Mouse (Mus musculus) ES-E14 (cell line): ENCODE results near the gene Fam155a. TPM values are rescaled to one million over a fixed set of nuclear protein-coding genes. Genes with fewer than 3 reads are reported as not detected.

Source experiments
- DNase-seq: peaks from one replicate; pipeline ENCODE4 v3.0.0-alpha.2; 2013; ENCODE audit warnings: low read depth, low spot score
- H3K27ac ChIP-seq: 2 replicates; pipeline ENCODE4 v1.5.1; 2012; ENCODE audit warnings: low read depth, mild to moderate bottlenecking, low read length, moderate library complexity, mixed read lengths; ENCODE audit not compliant: poor library complexity, insufficient read depth, severe bottlenecking
- H3K36me3 ChIP-seq: 2 replicates; pipeline ENCODE4 v1.6.1; 2012; ENCODE audit warnings: mild to moderate bottlenecking, low read length, moderate library complexity, mixed read lengths; ENCODE audit not compliant: control insufficient read depth, poor library complexity, insufficient read depth, severe bottlenecking
- H3K4me1 ChIP-seq, 2 experiments: fragments of 150-350 bp in 1 of 2; sonication (generic) in 1 of 2; 2 replicates each; pipeline ENCODE4 v1.6.1; 2012; ENCODE audit warnings: low read length in 2 of 2, mild to moderate bottlenecking in 1 of 2, mixed read lengths in 1 of 2; ENCODE audit not compliant: control insufficient read depth in 2 of 2, insufficient read depth in 2 of 2, poor library complexity in 1 of 2
- H3K4me3 ChIP-seq, 2 experiments: fragments of 150-350 bp in 1 of 2; sonication (generic) in 1 of 2; 2 replicates each; pipeline ENCODE4 v1.5.1; 2012; ENCODE audit warnings: low read length in 2 of 2, low read depth in 1 of 2, mild to moderate bottlenecking in 1 of 2, mixed read lengths in 1 of 2; ENCODE audit not compliant: insufficient read depth in 1 of 2, poor library complexity in 1 of 2, severe bottlenecking in 1 of 2
- H3K9ac ChIP-seq: 2 replicates; pipeline ENCODE4 v1.6.1; 2012; ENCODE audit warnings: low read depth, mild to moderate bottlenecking, low read length, mixed read lengths; ENCODE audit not compliant: poor library complexity, insufficient read depth, severe bottlenecking
- H3K9me3 ChIP-seq: fragments of 150-350 bp; sonication (generic); 2 replicates; pipeline ENCODE4 v1.6.1; 2012; ENCODE audit warnings: low read depth, mild to moderate bottlenecking, low read length; ENCODE audit not compliant: control insufficient read depth, insufficient read depth
- CHD2 ChIP-seq: IDR thresholded peaks from 2 replicates; pipeline ENCODE4 v1.6.1; 2014; ENCODE audit warnings: mild to moderate bottlenecking, low read depth, low read length, inconsistent platforms
- HCFC1 ChIP-seq: IDR thresholded peaks from 2 replicates; pipeline ENCODE4 v1.6.1; 2012; ENCODE audit warnings: low read length, inconsistent platforms, borderline replicate concordance; ENCODE audit not compliant: insufficient read depth
- MAFK ChIP-seq: IDR thresholded peaks from 2 replicates; pipeline ENCODE4 v1.6.1; 2014; ENCODE audit warnings: mild to moderate bottlenecking, low read depth, low read length, inconsistent platforms; ENCODE audit not compliant: insufficient read depth
- ZC3H11A ChIP-seq: IDR thresholded peaks from 2 replicates; pipeline ENCODE4 v1.6.1; 2012; ENCODE audit warnings: low read depth, mild to moderate bottlenecking, inconsistent platforms, low read length, borderline replicate concordance
- ZNF384 ChIP-seq: IDR thresholded peaks from 2 replicates; pipeline ENCODE4 v1.6.1; 2012; ENCODE audit warnings: low read depth, low read length, inconsistent platforms
- in situ Hi-C, 2 experiments: fragments of 600-800 bp; cut with MboI; formaldehyde crosslinking; loops; one replicate each; pipeline ENCODE4 v1.15.1; 2025; ENCODE audit warnings: low sequenced_read_pairs in 2 of 2, inconsistent platforms in 1 of 2; ENCODE audit not compliant: unreplicated experiment in 2 of 2
- total RNA-seq: library from RNA; depleted of rRNA; stranded (reverse); fragments of 300-350 nt; gene quantifications from 2 replicates; pipeline ENCODE4 v1.2.3, GENCODE M21; 2012

Gene Fam155a
- total RNA-seq, 1 experiment = 0.04 TPM

GRCm38 (mm10) chr8:9470114-9470513 lies 300.8 kb downstream of the Fam155a start:
- Histone ChIP-seq H3K9ac (no peak overlapping the region), H3K4me3 (no peak overlapping the region), H3K27ac (no peak overlapping the region), H3K9me3 (no peaks in the 10 kb centered on the region), H3K4me1 (no peaks in the 10 kb centered on the region), H3K36me3 (no peaks in the 10 kb centered on the region)
- in situ Hi-C loops = no loop called here
- no peak for DNase-seq
- TF ChIP-seq CHD2 (no peak), ZNF384 (no peak), HCFC1 (no peak), ZC3H11A (no peak), MAFK (no peak)

- Histone ChIP-seq H3K27ac (no peak overlapping the region), H3K4me1 (no peaks in the 10 kb centered on the region), H3K36me3 (no peaks in the 10 kb centered on the region), H3K4me3 (no peak overlapping the region), H3K9ac (no peak overlapping the region), H3K9me3 (no peaks in the 10 kb centered on the region)
- no peak for DNase-seq
- no peak for TF ChIP-seq MAFK
- TF ChIP-seq ZC3H11A = no peak
- TF ChIP-seq CHD2 = no peak
- TF ChIP-seq HCFC1 = no peak
- no peak for TF ChIP-seq ZNF384
- in situ Hi-C loops = no loop called here
Observed at GRCm38 (mm10) chr8:9461111-9461510, 309.9 kb downstream of the Fam155a start.

- Histone ChIP-seq H3K27ac (no peak overlapping the region), H3K9ac (no peak overlapping the region), H3K4me1 (no peaks in the 10 kb centered on the region), H3K9me3 (no peaks in the 10 kb centered on the region), H3K36me3 (no peaks in the 10 kb centered on the region), H3K4me3 (no peak overlapping the region)
- in situ Hi-C loops = no loop called here
- TF ChIP-seq ZNF384 (no peak), CHD2 (no peak), MAFK (no peak), HCFC1 (no peak), ZC3H11A (no peak)
- DNase-seq = no peak
Observed at GRCm38 (mm10) chr8:9460707-9461106, 310.3 kb downstream of the Fam155a start.

- Histone ChIP-seq H3K9ac (no peak overlapping the region), H3K27ac (no peak overlapping the region), H3K36me3 (no peaks in the 10 kb centered on the region), H3K4me3 (no peak overlapping the region), H3K4me1 (no peaks in the 10 kb centered on the region), H3K9me3 (no peaks in the 10 kb centered on the region)
- in situ Hi-C loops = no loop called here
- no peak for TF ChIP-seq MAFK
- no peak for TF ChIP-seq HCFC1
- no peak for TF ChIP-seq ZC3H11A
- TF ChIP-seq CHD2 = no peak
- no peak for TF ChIP-seq ZNF384
- DNase-seq = no peak
Observed at GRCm38 (mm10) chr8:9458614-9459013, 312.3 kb downstream of the Fam155a start.

- Histone ChIP-seq H3K27ac (no peak overlapping the region), H3K9ac (no peak overlapping the region), H3K4me3 (no peak overlapping the region), H3K36me3 (no peaks in the 10 kb centered on the region), H3K9me3 (no peaks in the 10 kb centered on the region), H3K4me1 (no peaks in the 10 kb centered on the region)
- in situ Hi-C loops = no loop called here
- no peak for DNase-seq
- TF ChIP-seq HCFC1 = no peak
- TF ChIP-seq MAFK = no peak
- TF ChIP-seq CHD2 = no peak
- TF ChIP-seq ZC3H11A = no peak
- no peak for TF ChIP-seq ZNF384
Observed at GRCm38 (mm10) chr8:9455138-9455537, 315.8 kb downstream of the Fam155a start.
